Mouse (Mus musculus) cerebellum, adult 18-20 months (tissue): ENCODE results near the gene Clybl.
A peak's percentile ranks its signal among the peaks of the same experiment; 100 is the strongest.

Experiments used
- DNase-seq, 2 experiments: peaks; one replicate each; pipeline ENCODE4 v3.0.0; 2021

Gene Clybl

GRCm38 (mm10) chr14:122367252-122367868 lies 185.9 kb downstream of the Clybl start:
- peak; percentile 78 to 81 for DNase-seq

DNA sequence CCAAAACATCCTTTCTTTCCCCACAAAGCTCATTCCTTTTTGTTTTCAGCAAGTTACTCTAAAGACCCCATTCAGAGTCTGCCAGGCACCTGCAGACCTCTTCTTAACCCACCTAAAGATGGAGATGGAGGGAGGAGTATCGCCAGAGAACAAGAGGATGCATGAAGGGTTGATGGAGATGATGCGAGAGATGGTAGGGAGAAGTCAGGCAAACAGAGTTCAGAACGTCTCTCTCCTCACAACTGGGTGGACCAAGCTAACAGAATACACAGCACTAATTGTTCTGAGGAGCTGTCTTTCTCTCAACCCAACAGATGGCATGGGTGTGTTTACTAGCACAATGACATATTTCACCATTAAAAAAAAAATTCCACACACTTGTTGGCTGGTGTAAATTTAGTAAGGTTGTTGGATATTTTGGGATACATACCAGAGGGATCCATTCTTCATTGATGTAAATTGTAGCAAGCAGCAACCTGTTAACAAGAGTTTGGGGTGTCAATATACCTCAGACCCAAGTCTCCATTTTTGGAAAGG lies 186.4 kb downstream of the Clybl start:
- DNase-seq: peak; percentile 48 to 57

DNA sequence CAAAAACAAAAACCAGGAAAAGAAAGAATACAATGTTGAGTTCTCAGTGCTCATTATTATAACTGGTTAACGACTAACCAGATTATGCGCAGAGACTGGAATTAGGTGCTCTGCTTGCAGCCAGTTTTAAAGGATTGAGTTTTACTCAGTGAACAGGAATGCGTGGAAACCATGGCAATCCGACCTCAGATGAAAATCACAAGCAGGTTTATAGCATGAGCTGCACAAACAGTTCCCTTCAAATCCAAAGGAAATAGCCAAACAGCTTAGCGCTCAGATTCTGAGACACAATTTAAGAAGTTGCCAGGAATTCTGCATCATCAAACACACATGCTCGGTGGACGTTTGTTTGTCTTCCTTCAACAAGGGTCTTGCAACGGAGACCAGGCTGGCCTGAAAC lies 187.0 kb downstream of the Clybl start:
- no peak for DNase-seq

- DNase-seq: no peak
These were observed 190.5 kb downstream of the Clybl start for GRCm38 (mm10) chr14:122371979-122372378.

- DNase-seq: peak; percentile 48 to 62
These were observed 192.0 kb downstream of the Clybl start for GRCm38 (mm10) chr14:122373458-122373857.

DNA sequence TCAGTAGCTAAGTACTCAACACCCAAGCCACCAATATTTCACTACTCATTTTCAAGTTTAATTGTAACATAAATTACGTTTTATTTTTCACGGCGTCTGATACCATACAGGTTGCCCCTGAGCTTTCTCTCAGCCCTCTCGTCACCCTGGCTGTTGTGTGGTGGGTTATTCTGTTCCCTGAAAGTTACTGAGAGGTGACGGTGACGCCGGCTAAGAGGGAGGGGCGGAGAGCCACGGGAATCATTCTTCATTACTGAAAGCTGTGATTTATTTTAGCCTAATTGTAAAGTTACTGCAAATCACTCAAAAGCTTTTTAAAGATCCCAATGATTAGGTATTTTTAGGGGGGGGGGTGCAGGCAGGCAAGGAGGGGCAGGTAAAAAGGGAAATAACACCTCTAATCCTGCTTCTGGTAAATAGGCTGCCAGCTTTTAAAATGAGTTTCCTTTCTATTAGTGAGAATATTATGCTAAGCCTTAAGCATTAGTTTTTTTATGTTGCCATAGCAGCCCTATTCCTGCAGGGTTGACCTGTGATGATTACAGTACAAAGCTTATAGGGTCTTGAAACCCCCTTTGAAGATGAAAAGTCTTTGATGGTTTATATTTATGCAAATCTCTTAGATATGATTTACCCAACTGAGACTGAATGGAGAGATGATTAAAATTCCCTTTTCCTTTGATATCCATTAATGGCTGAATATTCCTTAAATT lies 192.9 kb downstream of the Clybl start:
- DNase-seq: peak; percentile 47 to 59

- DNase-seq: peak in 1 of 2 experiments; percentile 55
These were observed 193.7 kb downstream of the Clybl start for GRCm38 (mm10) chr14:122375070-122375811.

DNA sequence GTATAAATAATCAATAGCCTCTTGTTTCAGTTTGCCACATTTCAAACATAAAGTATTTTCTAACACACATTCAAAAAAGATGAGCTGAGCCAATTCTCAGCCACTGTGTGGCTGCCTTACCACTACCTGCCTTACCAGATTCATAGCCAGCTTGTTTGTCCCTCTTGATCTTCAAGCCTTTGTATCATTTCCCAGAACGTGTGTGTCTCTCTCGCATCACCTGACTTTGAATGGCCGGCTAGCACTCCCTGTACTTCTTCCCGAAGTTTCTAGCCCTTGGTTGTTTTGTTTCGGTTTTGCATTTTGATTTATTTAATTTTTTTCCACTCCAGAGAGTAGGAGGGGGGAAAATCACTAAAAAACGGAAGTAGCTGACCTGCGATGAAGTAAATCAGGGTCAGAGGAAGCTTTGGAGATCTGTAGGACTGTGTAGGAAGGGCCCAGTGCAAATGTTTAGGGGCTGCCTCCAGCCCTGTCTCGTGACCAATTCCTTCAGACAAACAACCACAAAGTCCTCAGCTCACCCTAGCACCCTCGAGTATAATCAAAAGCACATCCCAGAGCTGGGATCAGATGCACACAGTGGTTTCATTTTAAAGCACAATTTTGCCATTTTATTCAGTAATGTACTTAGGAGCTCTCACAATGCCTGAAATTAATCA lies 195.1 kb downstream of the Clybl start:
- peak; percentile 34 to 58 for DNase-seq

- peak in 1 of 2 experiments; percentile 37 for DNase-seq
These were observed 196.2 kb downstream of the Clybl start for GRCm38 (mm10) chr14:122377681-122378080.

DNA sequence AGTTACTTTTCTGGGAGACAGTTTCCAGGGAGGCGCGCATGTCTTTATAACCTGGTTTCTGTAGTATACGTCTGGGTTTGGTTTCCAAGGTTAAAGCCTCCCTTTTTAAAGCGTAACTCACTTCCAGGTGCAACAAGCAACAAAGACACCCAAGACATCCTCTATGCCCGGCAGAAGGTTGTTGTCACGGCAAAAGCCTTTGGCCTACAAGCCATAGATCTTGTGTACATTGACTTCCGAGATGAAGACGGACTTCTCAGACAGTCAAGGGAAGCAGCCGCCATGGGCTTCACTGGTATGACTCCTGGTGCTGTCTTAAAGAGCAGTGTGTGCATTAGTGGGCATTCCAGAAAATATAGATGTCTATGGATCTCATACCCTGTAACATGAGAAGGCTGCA lies 197.6 kb downstream of the Clybl start:
- no peak for DNase-seq

- DNase-seq: peak; percentile 62 to 67
These were observed 198.5 kb downstream of the Clybl start for GRCm38 (mm10) chr14:122379996-122380395.

DNA sequence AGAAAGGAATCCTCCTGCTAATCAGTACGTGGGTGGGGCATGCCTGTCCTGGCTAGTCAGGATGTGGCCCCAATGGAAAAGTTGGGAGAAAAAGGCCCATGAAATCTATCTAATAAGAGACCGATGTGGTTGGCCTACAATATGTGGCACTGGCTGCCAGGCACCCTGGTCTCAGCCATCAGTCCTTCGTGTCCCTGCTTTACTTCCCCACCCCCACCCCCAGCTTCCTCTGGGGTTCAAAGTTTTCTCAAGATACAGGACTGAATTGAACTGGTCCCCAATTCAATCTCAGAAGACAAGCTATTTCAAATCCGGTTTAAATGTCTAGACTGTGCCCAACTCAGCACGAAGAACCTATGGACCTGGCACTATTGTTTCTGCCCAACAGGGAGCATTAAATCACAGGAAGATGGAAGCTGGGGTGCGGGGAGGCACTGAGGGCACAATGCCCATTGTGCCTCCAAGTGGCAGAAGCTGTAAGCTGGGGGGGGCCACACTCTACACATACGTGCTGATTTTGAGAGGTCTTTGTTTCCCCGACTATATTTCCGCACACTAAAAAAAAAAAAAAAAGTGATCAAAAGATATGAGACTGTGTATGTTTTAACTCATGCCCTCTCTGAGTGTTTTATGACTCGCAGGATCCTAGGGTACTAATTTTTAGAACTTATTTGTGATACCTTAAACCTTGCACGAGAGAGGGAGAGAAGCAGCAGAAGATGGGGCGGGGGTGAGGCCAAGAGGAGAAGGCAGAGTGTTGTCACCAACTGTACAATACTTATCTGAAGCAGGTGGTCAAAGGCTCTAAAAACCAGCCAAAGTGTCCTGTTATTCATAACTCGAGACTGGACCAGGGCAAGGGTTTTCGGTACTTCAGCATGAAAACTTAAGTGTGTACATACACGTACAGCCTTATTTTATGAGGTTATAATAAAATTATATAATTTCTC lies 199.7 kb downstream of the Clybl start:
- DNase-seq: peak; percentile 83 to 87

DNA sequence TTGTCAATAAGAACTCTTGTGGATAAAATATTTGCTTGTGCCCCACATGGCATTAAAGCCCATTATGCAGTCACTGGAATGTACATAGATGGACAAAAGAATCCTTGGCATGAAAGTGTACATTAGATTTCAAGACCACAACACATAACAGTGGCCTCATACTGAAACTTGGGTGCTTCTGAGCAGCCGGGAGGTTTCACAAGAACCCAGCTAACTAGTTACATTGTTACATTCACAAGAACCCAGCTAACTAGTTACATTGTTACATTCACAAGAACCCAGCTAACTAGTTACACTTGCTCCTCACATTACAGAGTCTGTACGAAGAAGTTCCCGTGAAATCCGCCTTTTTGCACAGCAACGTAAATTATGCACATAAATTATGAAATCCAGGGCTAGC lies 200.8 kb downstream of the Clybl start:
- DNase-seq: peak in 1 of 2 experiments; percentile 58

- DNase-seq: peak; percentile 30 to 70
These were observed 202.4 kb downstream of the Clybl start for GRCm38 (mm10) chr14:122383931-122384330.

GRCm38 (mm10) chr14:122384447-122385237 lies 203.1 kb downstream of the Clybl start:
- DNase-seq: peak; percentile 67 to 72

- peak; percentile 42 to 64 for DNase-seq
These were observed 203.7 kb downstream of the Clybl start for GRCm38 (mm10) chr14:122385238-122385534.

GRCm38 (mm10) chr14:122385758-122386157 lies 204.3 kb downstream of the Clybl start:
- DNase-seq: peak in 1 of 2 experiments; percentile 53

DNA sequence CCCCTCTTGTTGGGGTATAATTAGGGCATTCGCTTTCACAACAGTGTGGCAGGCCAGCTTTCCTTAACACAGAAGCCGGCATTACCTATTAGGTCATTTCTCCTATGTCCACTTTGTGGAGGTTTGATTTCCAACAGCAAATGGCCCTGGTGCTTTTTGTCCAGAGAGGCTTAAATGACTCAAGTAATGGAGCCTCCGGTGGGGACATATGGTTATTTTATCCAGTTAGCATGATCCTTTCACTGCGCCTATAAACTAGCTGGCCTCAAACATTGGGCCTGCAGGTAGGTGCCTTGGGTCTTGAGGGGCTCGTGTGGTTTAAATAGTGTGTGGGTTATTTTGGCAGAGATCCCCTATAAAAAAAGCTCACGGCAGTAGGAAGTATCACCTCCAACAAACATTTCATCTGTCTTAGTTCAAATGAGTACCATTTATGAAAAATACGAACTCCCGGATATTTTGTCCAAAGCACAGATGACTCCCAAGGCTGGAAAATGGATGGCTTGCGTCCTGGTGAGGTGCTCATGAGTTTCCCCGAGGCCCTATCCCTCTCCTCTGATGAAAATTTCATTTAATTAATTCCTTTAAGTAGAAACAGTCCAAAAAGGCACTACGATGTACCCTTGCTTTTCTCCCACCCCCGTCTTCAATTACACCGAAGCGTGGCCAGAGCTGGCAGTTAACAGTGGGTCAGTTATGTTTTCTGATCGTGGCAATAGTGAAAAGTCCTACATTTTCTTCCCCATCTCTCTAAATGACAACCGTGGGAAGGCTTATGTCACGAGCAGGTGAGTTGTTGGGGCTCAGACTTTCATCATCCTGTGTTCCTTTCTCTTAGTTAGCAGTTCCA lies 205.0 kb downstream of the Clybl start:
- peak; percentile 39 to 67 for DNase-seq

DNA sequence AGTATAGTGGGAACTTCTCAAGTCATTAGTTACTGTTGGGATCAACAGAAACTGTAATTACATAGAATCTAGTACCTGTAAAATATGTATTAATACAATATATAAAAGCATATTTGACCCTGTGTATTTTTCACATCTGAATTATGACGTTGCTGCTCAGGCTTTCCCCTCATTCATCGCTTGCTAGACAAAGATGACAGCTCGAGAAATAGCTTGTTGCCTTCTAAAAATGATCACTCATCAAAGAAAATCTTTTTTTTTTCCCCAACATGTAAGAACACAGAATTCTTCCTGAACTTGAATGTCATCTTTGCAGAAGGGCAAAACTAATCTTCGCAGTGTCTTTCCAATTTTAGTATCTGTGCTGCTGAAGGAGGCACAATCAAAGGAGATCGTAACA lies 206.3 kb downstream of the Clybl start:
- no peak for DNase-seq

GRCm38 (mm10) chr14:122388431-122389031 lies 207.0 kb downstream of the Clybl start:
- peak; percentile 50 to 69 for DNase-seq
